Mouse (Mus musculus) liver, embryonic 11.5 days (tissue): ENCODE results near the gene Zfhx3. TPM values are rescaled to one million over a fixed set of nuclear protein-coding genes. Genes with fewer than 3 reads are reported as not detected.

Source experiments
- ATAC-seq: fragments of 200-750 bp; cut with Nextera tagmentation; replicated peaks from 2 replicates; pipeline ENCODE4 v1.8.0; 2017; ENCODE audit warnings: moderate number of reproducible peaks, mild to moderate bottlenecking, moderate TSS enrichment, moderate library complexity; ENCODE audit not compliant: low FRiP score
- DNase-seq: peaks from one replicate; pipeline ENCODE4 v3.0.0-alpha.2; 2017; ENCODE audit warnings: low spot score
- H3K27ac ChIP-seq: fragments of 300-500 bp; sonication (generic); 2 replicates; pipeline ENCODE4 v1.5.1; 2014; ENCODE audit warnings: mild to moderate bottlenecking, low read depth, low read length, control low read depth
- H3K27me3 ChIP-seq: fragments of 300-500 bp; sonication (generic); replicated peaks from 2 replicates; pipeline ENCODE4 v1.6.1; 2014; ENCODE audit warnings: low read length, mixed read lengths; ENCODE audit not compliant: control insufficient read depth, insufficient read depth
- H3K36me3 ChIP-seq: fragments of 300-500 bp; sonication (generic); 2 replicates; pipeline ENCODE4 v1.6.1; 2014; ENCODE audit warnings: mild to moderate bottlenecking, low read length, moderate library complexity, mixed read lengths; ENCODE audit not compliant: control insufficient read depth, insufficient read depth
- H3K4me1 ChIP-seq: fragments of 300-500 bp; sonication (generic); replicated peaks from 2 replicates; pipeline ENCODE4 v1.6.1; 2014; ENCODE audit warnings: low read length, mixed read lengths; ENCODE audit not compliant: control insufficient read depth, insufficient read depth
- H3K4me2 ChIP-seq: fragments of 300-500 bp; sonication (generic); 2 replicates; pipeline ENCODE4 v1.6.1; 2014; ENCODE audit warnings: mild to moderate bottlenecking, control low read depth, moderate library complexity
- H3K4me3 ChIP-seq: fragments of 300-500 bp; sonication (generic); 2 replicates; pipeline ENCODE4 v1.5.1; 2014; ENCODE audit warnings: low read depth, low read length, control low read depth
- H3K9ac ChIP-seq: fragments of 300-500 bp; sonication (generic); 2 replicates; pipeline ENCODE4 v1.6.1; 2014; ENCODE audit warnings: low read depth, low read length, control low read depth
- H3K9me3 ChIP-seq: fragments of 300-500 bp; sonication (generic); 2 replicates; pipeline ENCODE4 v1.6.1; 2016; ENCODE audit warnings: low read length, inconsistent platforms, mixed read lengths; ENCODE audit not compliant: control insufficient read depth
- WGBS: fragments of 180-500 bp; shearing (Covaris S2); extraction: QIAGEN DNeasy Blood & Tissue Kit; methylation state at CpG from one replicate; pipeline ENCODE4 v1.1.7; 2014; 5-methylcytosine and 5-hydroxymethylcytosine counted together
- polyA plus RNA-seq: library from polyadenylated mRNA; unstranded; fragments of >200 nt; fragmentation: Nextera tagmentation; extraction: Ambion mirVana; gene quantifications from 2 replicates; pipeline ENCODE4 v1.2.1, GENCODE M21; 2014

Zfhx3 gene
- polyA plus RNA-seq, 1 experiment from 2014 or later: 6.1 TPM

DNA sequence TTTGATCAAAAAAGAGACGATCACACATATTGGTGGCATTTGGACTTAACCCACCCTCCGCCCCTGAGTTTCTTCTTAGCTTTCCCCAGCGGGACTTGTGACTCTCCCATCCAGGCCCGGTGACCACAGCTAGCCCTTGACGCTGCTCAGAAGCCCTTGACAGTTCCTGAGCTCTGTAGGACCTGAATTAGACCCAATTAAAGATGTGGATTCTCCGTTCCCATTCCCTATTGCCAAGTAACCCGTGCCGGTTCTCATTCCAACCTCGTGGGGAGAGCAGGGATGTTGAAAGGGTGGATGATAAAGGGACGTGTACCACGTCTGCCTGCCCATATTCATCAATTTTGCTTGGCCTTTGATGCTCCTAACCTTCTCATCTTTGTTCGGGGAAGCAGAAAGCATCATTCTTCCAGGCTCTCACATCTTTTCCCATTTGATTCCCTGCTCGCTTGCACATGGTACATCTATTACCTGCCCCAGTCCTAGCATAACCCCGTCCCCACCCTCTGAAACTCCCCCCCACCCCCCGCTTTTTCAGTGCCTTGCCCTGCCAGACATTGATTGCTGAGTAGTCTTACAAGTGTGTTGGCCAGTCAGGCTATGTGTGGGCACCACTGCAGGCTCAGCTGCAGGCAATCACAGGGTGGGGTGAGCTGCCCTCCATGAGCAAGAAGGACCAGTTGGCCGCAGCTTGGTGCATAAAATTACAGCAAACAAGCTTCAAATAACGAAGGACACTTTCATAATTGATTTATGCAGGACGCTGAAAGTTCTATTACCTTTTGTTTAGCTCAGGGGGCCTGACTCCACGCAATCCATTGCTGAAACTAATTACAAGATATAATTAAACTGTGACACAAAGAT, 525.0 kb downstream of the Zfhx3 start:
- no peak for DNase-seq
- no peak for ATAC-seq

DNA sequence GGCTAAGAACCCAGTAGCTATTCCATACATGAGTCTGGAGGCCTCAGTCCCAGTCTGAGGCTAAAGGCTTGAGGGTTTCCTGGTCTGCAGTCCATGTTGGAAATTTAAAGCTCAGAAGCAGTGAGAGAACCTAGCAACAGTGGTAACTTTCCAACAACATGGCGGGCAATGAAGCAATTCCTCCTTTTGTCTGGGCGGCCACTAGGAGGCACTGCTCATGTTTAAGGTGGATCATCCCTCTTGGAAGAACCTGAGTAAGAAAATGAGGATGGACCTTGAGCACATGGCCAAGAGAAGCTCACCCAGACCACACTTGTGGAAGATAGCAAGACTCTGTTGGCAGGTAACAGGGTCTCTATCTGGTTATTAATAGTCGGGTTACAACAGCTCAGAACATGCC, 527.8 kb downstream of the Zfhx3 start:
- DNase-seq (no peak), ATAC-seq (no peak)
- H3K4me3 ChIP-seq: no peak overlapping the region
- H3K27ac ChIP-seq: no peak overlapping the region
- no peaks in the 10 kb centered on the region for H3K9me3 ChIP-seq
- no peak overlapping the region for H3K4me2 ChIP-seq
- no peaks in the 10 kb centered on the region for H3K4me1 ChIP-seq
- no peaks in the 10 kb centered on the region for H3K36me3 ChIP-seq
- H3K9ac ChIP-seq: no peak overlapping the region
- 85% methylated on average over 3 of the region's 3 CpGs for WGBS
- H3K27me3 ChIP-seq: no peaks in the 10 kb centered on the region

More for the DNA sequence above, 525.0 kb downstream of the Zfhx3 start:
- H3K9ac ChIP-seq: no peak overlapping the region
- no peak overlapping the region for H3K4me3 ChIP-seq
- H3K27ac ChIP-seq: no peak overlapping the region
- H3K9me3 ChIP-seq: no peaks in the 10 kb centered on the region
- no peaks in the 10 kb centered on the region for H3K27me3 ChIP-seq
- H3K4me1 ChIP-seq: no peaks in the 10 kb centered on the region
- H3K4me2 ChIP-seq: no peak overlapping the region
- 76% methylated on average over 19 of the region's 19 CpGs for WGBS
- no peaks in the 10 kb centered on the region for H3K36me3 ChIP-seq

DNA sequence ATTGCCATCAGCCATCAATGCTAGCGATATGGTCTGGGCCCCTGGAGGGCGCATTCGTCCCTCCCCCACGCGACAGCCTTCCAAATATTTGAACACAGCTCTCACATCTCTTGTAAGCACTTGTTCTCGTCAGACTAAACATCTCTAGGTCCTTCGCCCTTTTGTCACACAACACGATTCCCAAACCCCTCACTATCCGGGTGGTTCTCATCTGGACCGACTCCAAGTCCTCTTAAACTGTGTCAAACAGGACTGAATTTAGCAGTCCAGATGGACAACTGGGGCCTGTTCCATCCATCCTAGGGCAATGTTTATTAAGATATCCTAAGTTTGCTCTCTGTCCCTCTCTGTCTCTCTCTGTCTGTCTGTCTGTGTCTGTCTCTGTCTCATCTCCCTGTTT, 532.1 kb downstream of the Zfhx3 start:
- Histone ChIP-seq H3K27ac (no peak overlapping the region), H3K4me2 (no peak overlapping the region), H3K9me3 (no peaks in the 10 kb centered on the region), H3K4me1 (no peaks in the 10 kb centered on the region), H3K9ac (no peak overlapping the region), H3K27me3 (no peaks in the 10 kb centered on the region), H3K36me3 (no peaks in the 10 kb centered on the region), H3K4me3 (no peak overlapping the region)
- DNase-seq (no peak), ATAC-seq (no peak)
- 72% methylated on average over 10 of the region's 10 CpGs for WGBS

DNA sequence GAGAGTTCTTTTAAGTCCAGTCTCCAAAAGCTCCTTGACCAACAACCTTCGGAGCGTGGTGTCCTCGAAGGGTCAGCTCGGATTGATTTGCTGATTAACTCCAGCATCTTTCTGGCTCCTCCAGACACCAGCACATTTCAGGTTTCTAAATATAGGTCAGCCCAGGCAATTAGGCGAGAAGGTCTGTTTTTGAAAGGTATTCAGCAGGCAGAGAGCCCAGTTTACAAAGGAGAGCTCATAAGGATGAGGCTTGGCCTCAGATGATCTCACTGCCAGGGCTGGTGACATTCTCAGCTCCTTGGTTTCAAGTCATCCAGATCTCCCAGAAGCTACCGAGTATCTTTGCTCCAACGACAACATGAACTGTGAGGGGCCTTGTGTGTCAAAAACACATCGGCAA, 535.7 kb downstream of the Zfhx3 start:
- H3K4me1 ChIP-seq: no peaks in the 10 kb centered on the region
- no peak overlapping the region for H3K27ac ChIP-seq
- no peak overlapping the region for H3K4me3 ChIP-seq
- H3K9me3 ChIP-seq: no peaks in the 10 kb centered on the region
- H3K4me2 ChIP-seq: no peak overlapping the region
- ATAC-seq (no peak), DNase-seq (no peak)
- H3K9ac ChIP-seq: no peak overlapping the region
- H3K27me3 ChIP-seq: no peaks in the 10 kb centered on the region
- WGBS: 78% methylated on average over 8 of the region's 8 CpGs
- no peaks in the 10 kb centered on the region for H3K36me3 ChIP-seq

DNA sequence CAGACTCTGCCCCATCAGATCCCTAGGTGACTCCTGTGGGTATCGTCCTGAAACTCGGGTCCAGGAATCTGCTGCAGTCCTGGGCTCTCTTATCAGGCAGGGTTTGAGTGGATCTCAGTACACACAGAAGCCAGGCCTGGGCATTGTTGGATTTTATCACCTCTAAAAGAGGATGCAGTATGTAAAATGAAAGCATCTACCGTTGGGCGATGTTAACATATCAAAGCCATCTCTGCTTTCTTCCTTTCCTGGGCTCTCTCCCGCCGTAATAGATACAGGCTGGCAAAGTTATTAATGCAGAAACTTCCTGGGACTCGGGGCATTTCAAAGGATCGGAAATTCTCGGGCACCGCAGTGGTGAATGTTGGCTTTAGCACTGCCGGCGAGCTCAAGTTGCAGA, 537.7 kb downstream of the Zfhx3 start:
- ATAC-seq (no peak), DNase-seq (no peak)
- WGBS: 63% methylated on average over 12 of the region's 12 CpGs
- H3K9ac ChIP-seq: no peak overlapping the region
- no peak overlapping the region for H3K27ac ChIP-seq
- H3K4me2 ChIP-seq: no peak overlapping the region
- no peak overlapping the region for H3K4me3 ChIP-seq
- no peaks in the 10 kb centered on the region for H3K9me3 ChIP-seq
- no peaks in the 10 kb centered on the region for H3K27me3 ChIP-seq
- H3K36me3 ChIP-seq: no peaks in the 10 kb centered on the region
- H3K4me1 ChIP-seq: no peaks in the 10 kb centered on the region

DNA sequence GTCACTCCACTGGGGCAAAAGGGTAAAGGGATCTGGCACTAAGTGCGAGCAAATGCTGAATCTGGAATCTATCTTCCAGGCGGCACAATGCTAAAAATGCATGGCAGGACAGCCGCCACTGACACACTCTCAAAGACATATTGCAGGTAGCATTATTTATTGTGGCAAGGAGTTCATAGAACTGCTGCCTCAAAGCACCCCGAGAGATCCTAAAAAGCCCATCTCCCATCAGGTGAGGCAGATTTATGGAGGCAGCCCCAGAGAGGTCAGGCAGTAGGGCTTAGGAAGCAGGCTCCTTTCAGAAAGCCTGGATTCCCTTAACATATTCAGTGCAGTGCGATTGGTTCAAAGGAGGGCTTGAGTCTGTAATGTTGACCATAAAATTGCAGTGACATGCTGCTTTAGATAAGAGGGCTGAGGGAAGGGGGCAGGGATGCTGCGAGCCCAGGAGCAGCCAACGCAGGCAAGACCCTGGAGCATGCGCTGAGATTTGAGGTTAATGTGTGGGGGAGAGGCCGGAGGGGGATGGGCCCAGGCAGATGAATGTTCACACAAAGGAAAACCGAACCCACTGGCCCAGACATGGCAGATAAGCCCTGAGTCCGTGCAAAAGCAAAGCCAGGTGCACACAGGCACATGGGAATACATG, 538.8 kb downstream of the Zfhx3 start:
- Histone ChIP-seq H3K9me3 (no peaks in the 10 kb centered on the region), H3K4me2 (no peak overlapping the region), H3K27ac (no peak overlapping the region), H3K4me3 (no peak overlapping the region), H3K9ac (no peak overlapping the region), H3K36me3 (no peaks in the 10 kb centered on the region), H3K27me3 (no peaks in the 10 kb centered on the region), H3K4me1 (no peaks in the 10 kb centered on the region)
- ATAC-seq: 0 out of 2 replicates have a peak, but pooled peaks have one; percentile 5
- WGBS: 48% methylated on average over 11 of the region's 11 CpGs
- DNase-seq: peak; percentile 38

DNA sequence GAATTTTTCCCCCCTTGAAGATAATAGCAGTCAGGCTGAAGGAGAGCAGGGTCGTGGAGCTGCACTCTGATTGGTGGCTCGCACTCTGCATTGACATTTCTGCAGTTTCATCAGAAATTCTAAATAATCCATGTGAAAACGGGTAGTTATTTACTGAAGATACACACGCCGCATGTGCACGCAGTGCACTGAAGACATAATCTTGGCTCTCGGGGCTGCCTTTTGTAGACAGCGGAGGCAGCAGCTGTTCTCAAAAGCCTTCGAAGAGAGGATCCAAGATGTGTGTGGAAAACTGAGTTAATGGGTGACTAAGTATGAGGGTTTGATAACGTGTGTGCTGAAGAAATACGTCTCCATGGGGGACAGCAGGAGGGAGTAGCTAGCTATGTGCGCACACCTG, 553.7 kb downstream of the Zfhx3 start:
- H3K4me2 ChIP-seq: no peak overlapping the region
- no peak overlapping the region for H3K4me3 ChIP-seq
- H3K4me1 ChIP-seq: no peaks in the 10 kb centered on the region
- H3K27me3 ChIP-seq: no peaks in the 10 kb centered on the region
- ATAC-seq (no peak), DNase-seq (no peak)
- no peaks in the 10 kb centered on the region for H3K9me3 ChIP-seq
- H3K36me3 ChIP-seq: no peaks in the 10 kb centered on the region
- no peak overlapping the region for H3K9ac ChIP-seq
- WGBS: 75% methylated on average over 12 of the region's 12 CpGs
- H3K27ac ChIP-seq: no peak overlapping the region

DNA sequence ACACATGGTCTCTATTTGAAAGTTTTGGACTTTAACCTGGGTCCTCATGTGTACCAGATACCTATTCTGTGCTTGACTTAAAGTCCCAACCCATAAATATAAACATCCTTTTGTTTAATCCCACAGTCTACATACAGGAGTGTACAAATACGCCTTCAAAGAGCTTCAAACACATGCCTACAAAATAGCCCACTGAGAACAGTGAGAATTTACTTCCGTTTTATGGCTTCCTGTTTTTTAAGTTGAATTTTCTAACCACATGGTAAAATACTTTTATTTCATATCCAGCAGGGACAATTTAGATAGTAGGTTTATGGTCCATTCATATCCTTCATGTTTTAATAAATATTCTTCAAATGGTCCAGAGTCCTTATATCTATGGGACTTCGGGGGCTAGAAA, 564.3 kb downstream of the Zfhx3 start:
- WGBS: 81% methylated on average over 3 of the region's 3 CpGs

DNA sequence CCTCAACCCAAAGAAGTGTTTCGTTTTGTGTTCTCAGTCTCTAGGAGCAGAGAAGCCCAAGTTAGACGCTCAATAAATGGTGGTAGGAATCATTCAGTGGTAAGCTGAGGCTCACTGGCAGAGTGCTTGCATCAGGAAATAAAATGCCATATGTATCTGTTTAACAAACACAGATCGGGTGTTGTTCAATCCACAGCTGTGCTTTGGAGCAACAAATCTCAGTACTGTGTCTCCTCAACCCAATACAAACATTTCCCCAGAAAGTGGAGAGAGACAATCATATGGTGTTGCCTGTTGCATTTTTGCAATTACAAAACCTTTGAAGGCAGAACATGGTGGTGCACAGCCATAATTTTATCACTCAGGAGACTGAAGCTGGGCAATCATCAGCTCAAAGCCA, 565.3 kb downstream of the Zfhx3 start:
- Histone ChIP-seq H3K9ac (no peak overlapping the region), H3K4me3 (no peak overlapping the region), H3K4me1 (no peaks in the 10 kb centered on the region), H3K4me2 (no peak overlapping the region), H3K27ac (no peak overlapping the region), H3K36me3 (no peaks in the 10 kb centered on the region), H3K9me3 (no peaks in the 10 kb centered on the region), H3K27me3 (no peaks in the 10 kb centered on the region)
- no peak for ATAC-seq
- WGBS: 84% methylated on average over 3 of the region's 3 CpGs
- DNase-seq: no peak

More for the DNA sequence above, 564.3 kb downstream of the Zfhx3 start:
- Histone ChIP-seq H3K9me3 (no peaks in the 10 kb centered on the region), H3K4me2 (no peak overlapping the region), H3K4me3 (no peak overlapping the region), H3K27ac (no peak overlapping the region), H3K4me1 (no peaks in the 10 kb centered on the region), H3K9ac (no peak overlapping the region), H3K36me3 (no peaks in the 10 kb centered on the region), H3K27me3 (no peaks in the 10 kb centered on the region)
- DNase-seq: no peak
- ATAC-seq: no peak
